Mouse (Mus musculus) right cerebral cortex, postnatal 36 days (tissue): ENCODE results near the gene Arhgef3.

Experiments used
- DNase-seq, 2 experiments: peaks; one replicate each; pipeline ENCODE4 v3.0.0; 2022; ENCODE audit warnings: low spot score in 2 of 2, mixed read lengths in 1 of 2

The Arhgef3 gene

DNA sequence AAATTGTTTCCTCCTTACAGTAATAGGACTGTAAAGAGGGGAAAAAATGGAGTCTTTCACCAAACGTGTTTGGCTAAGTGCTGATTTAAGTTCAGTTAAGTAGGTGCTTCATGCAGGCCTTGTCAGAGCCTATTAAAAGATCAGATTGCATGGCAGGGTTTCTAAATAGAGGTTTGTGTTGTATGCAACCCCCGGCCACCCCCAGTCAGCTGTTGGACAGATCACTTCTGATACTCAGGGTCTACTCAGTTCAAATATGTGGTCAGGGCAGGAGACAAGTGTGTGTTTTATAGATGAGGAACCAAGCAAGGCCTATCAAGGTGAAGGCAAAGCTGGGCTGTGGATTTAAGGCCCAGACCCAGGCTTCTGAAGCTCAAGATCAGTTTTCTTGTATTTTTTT lies 44.1 kb downstream of the Arhgef3 start:
- no peak for DNase-seq

DNA sequence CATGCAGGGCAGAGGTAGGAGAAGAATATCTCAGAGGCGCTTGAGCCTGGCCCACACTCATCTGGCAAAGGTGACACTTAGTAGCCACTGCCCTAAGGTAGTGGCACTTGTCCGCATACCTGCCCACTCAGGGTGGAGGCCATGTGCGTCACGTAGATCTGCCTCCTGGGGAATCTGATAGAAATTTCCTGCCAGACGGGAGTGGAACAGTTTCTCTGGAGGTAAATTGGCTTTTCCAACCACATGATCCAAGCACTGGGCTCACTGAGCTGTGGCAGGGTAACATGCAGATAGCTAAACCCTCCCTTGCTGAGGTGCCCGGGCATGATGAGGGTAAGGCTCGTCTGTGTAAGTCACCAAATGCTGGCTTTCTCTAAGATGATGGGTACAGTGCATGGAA lies 46.1 kb downstream of the Arhgef3 start:
- DNase-seq: no peak

DNA sequence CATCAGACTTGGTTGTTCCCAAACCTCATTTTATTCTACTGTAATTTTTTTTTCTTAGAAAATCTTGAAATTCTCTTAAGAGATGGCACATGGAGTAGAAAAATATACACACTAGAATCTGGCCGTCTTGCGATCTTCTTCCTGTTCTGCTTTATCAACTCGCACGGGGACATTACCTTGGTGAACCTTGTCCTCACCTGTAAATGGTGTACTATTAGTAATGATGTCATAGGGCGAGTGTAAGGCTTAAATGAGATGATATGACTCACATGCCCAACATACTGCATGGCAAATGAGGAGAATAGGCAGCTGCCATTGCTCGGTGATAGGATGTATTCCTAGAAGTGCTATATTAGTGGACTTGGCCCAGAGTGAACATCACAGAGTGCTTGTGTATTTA lies 49.9 kb downstream of the Arhgef3 start:
- no peak for DNase-seq

DNA sequence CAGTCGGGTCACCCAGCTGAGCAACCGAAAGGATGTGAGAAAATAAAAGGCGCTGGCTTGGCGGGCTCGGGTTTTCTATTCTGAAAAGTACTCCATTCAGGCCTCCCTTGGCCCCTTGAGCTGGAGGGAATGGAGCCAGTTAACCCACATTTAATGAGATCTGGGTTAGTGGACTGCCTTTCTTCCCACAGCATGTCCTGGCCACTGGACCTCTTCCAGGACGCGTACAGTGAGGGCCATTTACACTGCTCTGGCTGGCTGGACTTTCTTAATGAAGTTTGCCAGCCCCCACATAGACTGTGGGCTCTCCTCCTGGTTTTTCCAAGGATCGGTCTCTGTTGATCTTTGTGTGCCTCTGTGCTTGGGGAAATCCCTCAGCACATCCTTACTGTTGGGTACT lies 52.1 kb downstream of the Arhgef3 start:
- DNase-seq: peak; percentile 10 to 16

DNA sequence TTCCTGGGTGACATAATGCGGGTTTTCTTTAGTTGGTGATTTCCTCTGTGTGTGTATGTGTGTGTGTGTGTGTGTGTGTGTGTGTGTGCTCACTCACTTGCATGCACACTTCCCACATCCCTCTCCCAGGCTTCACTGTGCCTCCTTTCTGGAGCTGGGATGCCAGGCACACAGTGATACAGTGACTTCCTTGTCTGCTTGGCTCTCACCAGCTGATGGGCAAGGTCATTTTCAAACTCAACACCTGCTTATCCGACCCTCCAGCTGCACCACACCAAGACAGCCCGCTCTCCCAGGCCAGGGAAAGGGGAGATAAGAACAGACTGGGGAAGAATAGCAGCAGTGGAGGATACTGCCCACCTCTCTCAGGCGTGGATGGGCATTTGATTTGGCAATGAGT lies 52.5 kb downstream of the Arhgef3 start:
- DNase-seq: no peak

DNA sequence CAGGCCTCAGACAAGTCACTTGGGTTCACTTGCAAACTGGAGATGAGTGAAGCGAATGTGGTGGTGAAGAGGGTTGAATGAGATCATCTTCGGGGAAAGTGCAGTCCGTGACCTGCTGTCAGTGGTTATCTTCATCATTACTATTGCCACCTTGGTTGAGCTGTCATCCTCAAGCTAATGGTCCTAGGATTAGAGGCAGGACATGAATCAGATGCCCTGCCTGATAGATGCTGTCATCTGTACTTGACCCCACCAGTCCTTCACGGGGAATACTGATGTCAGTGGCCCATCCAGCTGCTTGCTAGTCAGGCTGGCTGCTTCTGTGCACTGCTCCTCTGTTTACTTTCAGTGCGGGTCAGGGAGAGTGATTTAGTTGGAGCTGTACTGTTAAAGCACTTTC lies 53.7 kb downstream of the Arhgef3 start:
- no peak for DNase-seq

DNA sequence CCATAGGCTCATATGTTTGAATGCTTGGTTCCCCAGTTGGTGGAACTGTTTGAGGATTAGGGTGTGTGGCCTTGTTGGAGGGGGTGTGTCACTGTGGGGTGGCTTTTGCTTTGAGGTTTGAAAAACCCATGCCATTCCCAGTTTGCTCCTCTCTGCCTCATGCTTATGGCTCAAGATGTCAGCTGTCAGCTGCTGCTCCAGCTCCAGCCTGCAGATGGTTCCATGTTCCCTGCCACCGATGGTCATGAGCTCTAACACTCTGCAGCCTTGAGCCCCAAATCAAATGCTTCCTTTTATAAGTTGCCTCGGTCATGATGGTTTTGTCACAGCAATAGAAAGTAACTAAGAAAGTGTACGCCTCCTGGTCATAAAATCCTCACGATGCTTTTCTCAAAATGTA lies 54.6 kb downstream of the Arhgef3 start:
- no peak for DNase-seq

DNA sequence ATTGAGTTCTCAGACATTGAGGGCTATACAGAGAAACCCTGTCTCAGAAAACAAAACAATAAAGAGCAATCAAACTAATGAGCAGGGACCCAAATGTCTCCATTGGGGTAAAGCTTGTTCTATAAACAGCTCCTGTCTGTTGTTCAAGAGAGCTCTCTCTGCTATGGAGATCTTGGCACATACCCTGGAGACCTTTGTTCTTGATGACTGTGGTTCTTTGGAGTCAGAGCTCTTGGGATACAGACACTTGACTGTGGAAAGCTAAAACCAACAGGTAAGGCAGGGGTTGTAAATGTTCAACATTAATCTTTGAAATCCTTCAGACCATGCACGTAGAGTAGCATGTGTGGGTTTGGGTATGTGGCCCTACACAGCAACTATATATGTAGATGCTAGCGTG lies 55.7 kb downstream of the Arhgef3 start:
- no peak for DNase-seq

DNA sequence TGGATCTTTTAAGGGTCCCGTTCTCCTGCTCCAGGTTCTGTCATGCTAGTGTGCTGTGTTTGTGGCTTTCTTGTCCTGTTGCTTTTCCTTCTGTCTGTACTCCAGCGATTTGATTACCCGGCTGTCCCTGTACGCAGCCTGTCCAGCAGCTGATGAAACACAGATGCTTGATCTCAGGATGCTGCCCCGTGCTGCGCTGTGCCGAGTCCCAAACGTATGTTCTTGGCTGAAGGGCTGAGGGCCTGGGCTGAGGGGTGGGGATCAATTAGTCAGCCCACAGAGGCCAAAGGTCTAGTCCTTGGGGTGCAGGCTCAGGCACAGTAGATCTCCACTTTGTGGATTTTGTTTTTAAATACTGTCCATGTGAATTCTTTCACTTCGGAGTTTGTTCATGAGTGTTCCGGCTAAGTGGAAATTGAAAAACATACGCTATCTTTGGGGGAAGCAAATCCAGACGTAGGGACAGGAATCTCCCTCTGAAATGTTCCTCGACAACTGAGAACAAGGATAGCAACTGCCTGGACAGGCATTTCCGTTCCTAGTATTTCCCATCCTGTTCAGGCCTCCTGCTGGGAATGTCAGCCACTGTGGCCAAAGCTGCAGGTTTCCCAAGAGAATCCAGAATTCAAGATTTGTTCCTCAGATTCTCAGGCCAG lies 56.6 kb downstream of the Arhgef3 start:
- DNase-seq: no peak

DNA sequence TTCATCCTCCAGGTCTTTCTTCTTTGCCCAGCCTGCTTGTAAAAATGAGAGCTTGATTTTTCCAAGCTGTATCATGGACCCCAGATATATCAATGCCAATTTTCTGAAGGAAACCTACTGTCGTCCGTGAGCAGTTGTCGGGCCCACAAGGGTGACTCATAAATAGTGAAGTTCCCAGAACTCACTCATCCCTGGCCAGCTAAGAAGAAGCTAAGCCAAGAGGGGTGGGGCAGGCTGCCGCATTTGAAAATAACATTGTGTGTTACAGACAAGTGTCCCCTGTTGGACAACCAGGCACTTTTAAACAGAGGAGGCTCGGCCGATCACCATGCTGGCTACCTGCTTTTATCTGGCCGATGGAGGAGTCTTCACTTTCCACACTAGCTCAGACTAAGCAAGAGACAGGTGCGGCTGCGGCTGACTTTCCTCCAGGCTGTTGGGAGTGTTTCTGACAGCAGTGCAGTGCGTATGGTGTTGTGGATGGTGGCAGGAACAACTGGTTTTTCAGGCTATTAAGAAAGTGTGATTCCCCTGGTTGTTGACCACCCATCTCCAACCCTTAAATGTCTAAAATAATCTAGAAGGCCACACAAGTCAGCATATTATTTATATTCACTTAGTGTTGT lies 58.6 kb downstream of the Arhgef3 start:
- DNase-seq: no peak

DNA sequence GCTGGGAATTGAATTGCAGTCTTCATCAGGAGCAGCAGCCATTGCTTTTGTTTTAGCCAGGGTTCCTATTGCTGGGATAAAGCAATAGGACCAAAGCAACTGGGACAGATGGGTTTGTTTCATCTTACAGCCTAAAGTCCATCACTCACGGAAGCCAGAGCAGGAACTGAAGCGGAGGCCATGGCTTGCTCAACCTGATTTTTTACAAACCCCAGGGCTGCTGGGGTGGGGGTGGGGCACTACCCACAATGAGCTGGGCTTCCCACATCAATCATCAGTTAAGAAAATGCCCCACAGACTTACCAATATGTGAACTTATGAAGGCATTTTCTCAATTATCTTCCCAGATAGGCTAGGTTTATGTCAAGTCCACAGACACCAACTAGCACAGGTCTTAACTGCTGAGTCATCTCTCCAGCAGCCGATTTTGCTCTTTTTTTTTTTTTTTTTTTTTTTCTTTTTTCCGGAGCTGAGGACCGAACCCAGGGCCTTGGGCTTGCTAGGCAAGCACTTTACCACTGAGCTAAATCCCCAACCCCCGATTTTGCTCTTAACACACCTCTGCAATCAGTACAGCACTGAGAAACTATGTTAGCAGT lies 59.6 kb downstream of the Arhgef3 start:
- no peak for DNase-seq

DNA sequence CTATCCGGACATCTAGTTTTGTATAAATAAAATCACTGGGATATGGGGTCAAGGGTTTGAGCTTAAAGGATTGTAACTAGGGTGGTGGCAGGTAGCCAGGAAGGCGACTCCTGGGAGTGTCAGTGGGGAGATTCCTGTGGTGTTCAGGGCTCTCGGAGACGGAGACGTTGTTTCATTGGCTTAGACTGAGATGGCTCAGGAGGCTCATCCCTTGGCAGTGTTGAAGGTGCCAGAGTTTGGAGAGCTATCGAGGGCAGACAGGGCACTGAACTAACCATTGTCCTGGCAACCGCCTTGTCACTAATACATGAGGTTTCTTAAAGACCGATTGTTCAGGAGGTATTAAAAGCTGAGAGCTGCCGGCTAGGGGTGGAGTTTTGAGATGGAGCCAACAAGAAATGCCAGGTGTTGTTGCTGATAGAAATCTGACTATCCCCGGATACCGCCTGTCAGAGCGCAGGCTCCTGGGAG lies 60.2 kb downstream of the Arhgef3 start:
- DNase-seq: no peak

DNA sequence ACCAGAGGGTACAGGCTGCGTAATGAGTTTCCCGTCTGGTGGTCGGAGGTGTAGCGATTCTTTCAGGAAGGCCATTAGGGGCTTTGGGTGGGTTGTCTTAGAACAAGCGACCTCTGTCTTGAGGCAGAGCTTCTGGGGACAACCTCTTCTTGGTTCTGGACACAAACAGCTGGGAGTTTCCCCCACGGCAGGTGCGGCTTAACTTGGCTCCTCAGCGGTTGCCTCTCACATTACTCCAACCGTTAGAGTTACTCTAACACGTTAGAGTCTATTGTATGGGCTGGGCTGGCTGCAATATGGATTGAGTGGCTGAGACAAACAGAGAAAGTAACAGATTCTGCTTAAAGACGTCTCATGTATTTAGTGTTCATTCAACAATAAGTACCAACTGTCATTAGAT lies 60.6 kb downstream of the Arhgef3 start:
- DNase-seq: no peak

DNA sequence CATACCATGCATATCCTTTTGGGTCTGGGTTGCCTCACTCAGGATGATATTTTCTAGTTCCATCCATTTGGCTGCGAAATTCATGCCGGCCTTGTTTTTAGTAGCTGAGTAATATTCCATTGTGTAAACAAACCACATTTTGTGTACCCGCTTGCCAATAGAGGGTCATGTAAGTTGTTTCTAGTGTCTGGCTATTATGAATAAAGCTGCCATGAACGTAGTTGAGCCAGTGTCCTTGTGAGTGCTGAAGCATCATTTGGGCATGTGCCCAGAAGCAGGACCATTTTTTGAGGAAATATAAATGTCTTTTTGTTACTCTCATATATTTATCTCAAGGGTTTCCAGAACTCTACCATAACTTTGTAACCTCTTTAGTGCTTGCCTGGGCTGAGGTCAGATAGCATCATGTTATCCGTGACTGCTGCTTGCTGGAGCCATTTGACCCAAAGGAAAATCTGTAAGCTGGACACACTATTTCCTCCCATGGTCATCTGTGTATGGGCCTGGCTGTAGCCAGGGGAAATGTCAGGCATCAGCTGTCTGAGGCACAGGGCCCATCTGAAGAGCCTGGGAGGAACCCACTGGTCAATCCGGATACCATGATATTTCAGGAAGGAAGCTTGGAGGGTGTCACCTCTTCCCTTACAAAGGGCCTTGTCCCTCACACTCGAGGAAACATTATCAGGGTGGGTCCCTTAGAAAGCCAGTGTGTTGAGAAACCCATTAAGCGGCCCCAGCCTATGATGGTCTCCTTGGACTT lies 63.3 kb downstream of the Arhgef3 start:
- DNase-seq: no peak

DNA sequence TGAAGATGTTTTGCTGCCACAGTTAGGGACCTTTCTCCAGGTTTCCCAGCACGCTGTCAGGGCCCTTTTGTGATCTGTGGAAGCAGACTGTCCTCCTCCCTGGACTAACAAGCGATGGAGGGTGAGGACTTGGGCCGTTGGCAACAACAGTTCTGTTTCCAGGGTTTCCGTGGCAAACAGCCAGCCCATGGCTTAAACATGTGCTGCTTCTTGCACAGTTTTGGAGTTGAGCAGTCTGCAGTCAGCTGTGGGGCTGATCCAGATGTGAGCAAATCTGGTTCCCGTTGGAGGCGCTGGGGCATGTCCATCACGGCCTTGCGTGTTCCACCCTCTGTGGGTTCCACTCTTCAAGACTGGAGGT lies 63.8 kb downstream of the Arhgef3 start:
- DNase-seq: no peak

DNA sequence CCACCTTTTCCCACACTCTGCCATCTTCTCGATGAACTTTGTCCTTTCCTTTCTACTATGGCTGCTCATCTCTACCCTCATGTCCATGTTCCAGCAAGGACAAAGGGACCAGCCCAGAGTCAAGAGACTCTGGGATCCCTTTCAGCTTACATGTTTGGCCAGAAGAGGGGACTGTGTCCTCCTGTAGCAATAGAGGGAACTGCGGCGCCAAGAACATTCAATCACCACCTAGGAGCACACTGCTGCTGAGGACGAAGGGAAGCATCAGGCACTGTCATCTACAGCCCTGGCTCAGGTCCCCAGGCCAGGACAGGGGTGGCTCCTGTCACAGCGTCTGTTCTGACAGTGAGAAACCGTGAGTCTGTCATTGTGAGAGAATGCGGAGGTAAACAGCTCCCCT lies 65.1 kb downstream of the Arhgef3 start:
- DNase-seq: no peak

DNA sequence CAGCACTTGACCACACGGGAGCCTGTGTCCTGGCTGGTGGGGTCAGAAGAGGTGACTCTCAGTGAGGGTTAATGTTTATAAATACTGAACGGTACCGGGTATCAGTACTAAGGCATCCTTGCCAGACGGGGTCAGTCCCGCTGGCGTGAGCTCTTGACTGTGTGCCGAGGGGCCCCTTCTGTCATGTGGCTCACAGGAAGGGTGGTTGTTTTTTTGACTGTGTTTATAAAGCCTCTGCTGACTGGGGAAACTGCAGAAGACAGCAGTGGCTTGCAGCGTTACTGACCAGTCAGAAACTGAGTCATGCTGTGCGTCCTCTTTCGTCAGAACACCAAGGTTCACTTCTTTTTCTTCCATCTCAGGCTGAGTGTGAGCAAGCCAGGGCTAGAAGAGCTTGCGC lies 67.4 kb downstream of the Arhgef3 start:
- DNase-seq: no peak

DNA sequence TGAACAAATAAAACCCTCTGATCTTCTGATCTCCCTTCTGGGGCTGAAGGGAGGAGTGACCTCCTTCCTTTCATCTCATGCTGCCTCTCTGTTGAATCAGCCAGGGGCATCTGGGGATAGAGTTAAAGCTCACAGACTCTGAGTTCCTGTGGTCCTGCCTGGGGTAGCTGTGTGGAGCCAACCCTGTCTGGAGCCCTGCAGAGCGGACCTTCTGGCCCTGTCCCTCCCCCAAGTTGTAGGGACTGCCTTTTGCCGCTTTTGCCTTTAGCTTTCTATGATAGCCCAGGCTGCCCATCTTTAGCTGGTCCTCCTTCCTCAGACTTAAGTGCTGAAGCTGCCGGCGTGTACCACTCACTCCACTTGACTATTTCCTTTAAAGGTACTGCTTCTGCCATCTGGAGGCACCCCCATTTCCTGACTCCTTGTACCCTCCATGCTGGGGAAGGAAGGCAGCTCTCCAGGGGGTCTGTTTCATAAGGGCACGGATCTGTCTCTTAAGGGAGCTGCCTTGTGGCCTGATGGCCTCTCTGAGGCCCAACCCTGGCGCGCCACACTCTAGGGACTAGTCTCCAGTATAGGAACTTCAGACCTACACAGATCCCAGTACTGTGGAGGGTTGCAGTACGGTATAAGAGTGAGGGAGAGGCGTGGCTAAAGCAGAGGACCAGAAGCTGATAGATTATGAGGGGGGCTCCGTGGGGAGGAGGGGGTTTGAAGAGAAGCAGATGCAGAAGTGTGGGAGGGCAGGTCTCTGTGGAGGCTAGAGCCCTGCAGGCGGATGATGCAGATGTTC lies 68.1 kb downstream of the Arhgef3 start:
- no peak for DNase-seq

DNA sequence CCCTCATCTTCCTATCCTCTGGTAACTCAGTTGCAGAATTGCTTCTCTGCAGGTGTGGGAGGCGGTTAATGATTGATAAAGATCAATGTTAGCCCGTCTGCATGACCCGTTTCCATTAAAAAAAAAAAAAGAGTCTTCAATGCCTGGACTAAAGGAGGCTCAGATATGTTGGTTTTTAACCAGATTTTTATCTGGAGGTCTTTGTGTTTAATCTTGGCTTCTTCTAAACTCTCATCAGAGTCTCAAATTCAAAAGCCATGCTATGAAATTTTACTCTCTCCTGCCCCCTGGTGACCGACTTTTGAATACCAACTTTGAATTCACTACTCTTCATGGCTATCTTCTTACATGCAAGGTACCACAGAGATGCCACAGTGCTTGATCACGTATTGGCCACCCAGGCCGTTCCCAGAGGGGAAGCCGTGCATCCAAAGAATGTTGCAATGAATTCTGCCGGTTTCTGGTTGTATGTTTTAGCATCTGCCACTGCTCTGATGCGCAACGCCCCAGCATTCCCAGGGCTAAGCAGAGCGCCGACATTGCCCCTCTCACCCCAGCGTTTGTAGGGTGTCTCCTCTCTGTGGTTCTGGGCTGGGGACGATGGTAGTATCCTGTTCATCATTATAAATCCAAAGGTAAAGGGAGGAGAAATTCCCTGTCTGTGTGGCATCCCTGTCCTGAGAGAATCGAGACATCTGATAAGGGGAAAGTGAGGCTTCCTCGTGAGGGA lies 69.0 kb downstream of the Arhgef3 start:
- DNase-seq: peak; percentile 21 to 49

DNA sequence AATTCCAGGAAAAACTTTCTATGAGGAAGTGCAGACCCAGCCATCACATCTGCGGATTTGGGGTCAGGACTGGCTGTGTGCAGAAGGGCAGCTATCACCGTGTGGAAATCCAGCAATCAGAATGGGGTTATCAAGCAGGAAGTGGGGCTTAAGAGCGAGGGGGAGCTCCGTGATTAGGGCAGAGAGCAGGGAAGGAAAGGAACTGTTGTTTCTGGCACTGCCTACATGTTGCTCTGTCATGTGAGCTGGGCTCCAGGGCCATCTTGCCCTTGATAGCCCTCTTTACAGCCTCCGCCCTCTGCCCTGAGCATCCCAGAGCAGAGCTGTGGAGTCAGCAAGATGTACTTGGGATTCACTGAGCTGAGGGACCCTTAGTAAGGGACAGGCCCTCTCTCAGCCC lies 71.2 kb downstream of the Arhgef3 start:
- DNase-seq: no peak

DNA sequence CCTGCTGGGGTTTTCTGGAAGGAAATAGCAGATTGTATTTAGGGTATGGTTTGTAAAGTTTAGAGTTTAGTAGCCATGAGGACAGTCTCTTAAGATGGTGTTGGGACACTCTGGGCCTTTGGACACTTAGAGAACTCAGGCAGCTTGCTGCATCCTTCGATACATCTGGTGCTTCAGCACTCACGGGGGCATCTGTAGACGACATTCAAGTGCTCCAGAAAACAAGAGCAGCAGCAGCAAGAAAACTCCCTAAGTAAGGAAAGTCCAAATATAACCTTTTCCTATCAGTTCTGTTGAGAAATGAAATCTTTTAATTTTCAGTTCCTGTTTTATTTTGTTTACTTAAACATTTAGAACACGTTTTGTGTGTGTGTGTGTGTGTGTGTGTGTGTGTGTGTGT lies 71.9 kb downstream of the Arhgef3 start:
- no peak for DNase-seq
